Mouse (Mus musculus) erythroblast, embryonic 14.5 days (primary cell): ENCODE data around the gene Tenm2. TPM values are rescaled to one million over a fixed set of nuclear protein-coding genes. Genes with fewer than 3 reads are reported as not detected.

Experiments
- H3K27me3 ChIP-seq: 2 replicates; pipeline ENCODE4 v1.6.1; 2012; ENCODE audit warnings: inconsistent platforms; ENCODE audit not compliant: control insufficient read depth
- H3K36me3 ChIP-seq: 2 replicates; pipeline ENCODE4 v1.6.1; 2012; ENCODE audit warnings: mild to moderate bottlenecking, inconsistent platforms; ENCODE audit not compliant: control insufficient read depth
- H3K4me1 ChIP-seq: 2 replicates; pipeline ENCODE4 v1.6.1; 2012; ENCODE audit warnings: inconsistent platforms; ENCODE audit not compliant: control insufficient read depth
- H3K4me3 ChIP-seq: replicated peaks from 2 replicates; pipeline ENCODE3; 2012; ENCODE audit warnings: moderate library complexity, mild to moderate bottlenecking, inconsistent platforms
- H3K9me3 ChIP-seq: 2 replicates; pipeline ENCODE4 v1.6.1; 2012; ENCODE audit warnings: low read length, inconsistent platforms, mixed read lengths; ENCODE audit not compliant: control insufficient read depth
- GATA1 ChIP-seq: IDR thresholded peaks from 2 replicates; pipeline ENCODE4 v1.6.1; 2012; ENCODE audit warnings: low read length, inconsistent platforms, mixed read lengths
- TAL1 ChIP-seq: IDR thresholded peaks from 3 replicates; pipeline ENCODE4 v1.6.1; 2012; ENCODE audit warnings: low read length, inconsistent platforms, mixed read lengths
- polyA plus RNA-seq: library from polyadenylated mRNA; stranded (reverse); fragments of >175 nt; gene quantifications from 2 replicates; pipeline ENCODE4 v1.2.3, GENCODE M21; 2012

Gene Tenm2
- polyA plus RNA-seq, 1 experiment: under 0.01 TPM

- no peak for TF ChIP-seq TAL1
- no peak overlapping the region for H3K4me3 ChIP-seq
- H3K36me3 ChIP-seq: no peaks in the 10 kb centered on the region
- H3K9me3 ChIP-seq: no peaks in the 10 kb centered on the region
- H3K27me3 ChIP-seq: peaks cover 42% of the 10 kb centered on the region
- H3K4me1 ChIP-seq: no peaks in the 10 kb centered on the region
Measured at GRCm38 (mm10) chr11:35977096-35977495, 1258.7 kb downstream of the Tenm2 start.

- TF ChIP-seq GATA1 (no peak), TAL1 (no peak)
- H3K4me3 ChIP-seq: no peak overlapping the region
- H3K4me1 ChIP-seq: no peaks in the 10 kb centered on the region
- H3K36me3 ChIP-seq: no peaks in the 10 kb centered on the region
- no peaks in the 10 kb centered on the region for H3K9me3 ChIP-seq
- H3K27me3 ChIP-seq: peaks cover 36% of the 10 kb centered on the region
Measured at GRCm38 (mm10) chr11:35976482-35976881, 1259.3 kb downstream of the Tenm2 start.

GRCm38 (mm10) chr11:35974632-35975450 lies 1260.9 kb downstream of the Tenm2 start:
- Histone ChIP-seq H3K4me3 (no peak overlapping the region), H3K36me3 (no peaks in the 10 kb centered on the region), H3K4me1 (no peaks in the 10 kb centered on the region), H3K27me3 (peaks cover 22% of the 10 kb centered on the region), H3K9me3 (no peaks in the 10 kb centered on the region)
- no peak for TF ChIP-seq TAL1
- TF ChIP-seq GATA1: no peak

GRCm38 (mm10) chr11:35973135-35973534 lies 1262.6 kb downstream of the Tenm2 start:
- Histone ChIP-seq H3K9me3 (no peaks in the 10 kb centered on the region), H3K4me3 (no peak overlapping the region), H3K27me3 (peaks cover 5% of the 10 kb centered on the region), H3K36me3 (no peaks in the 10 kb centered on the region), H3K4me1 (no peaks in the 10 kb centered on the region)
- no peak for TF ChIP-seq GATA1
- no peak for TF ChIP-seq TAL1

GRCm38 (mm10) chr11:35972270-35972931 lies 1263.4 kb downstream of the Tenm2 start:
- Histone ChIP-seq H3K4me3 (no peak overlapping the region), H3K4me1 (no peaks in the 10 kb centered on the region), H3K27me3 (no peaks in the 10 kb centered on the region), H3K9me3 (no peaks in the 10 kb centered on the region), H3K36me3 (no peaks in the 10 kb centered on the region)
- no peak for TF ChIP-seq TAL1
- no peak for TF ChIP-seq GATA1

- H3K4me3 ChIP-seq: no peak overlapping the region
- TF ChIP-seq TAL1: no peak
- TF ChIP-seq GATA1: no peak
- no peaks in the 10 kb centered on the region for H3K9me3 ChIP-seq
- H3K4me1 ChIP-seq: no peaks in the 10 kb centered on the region
- H3K36me3 ChIP-seq: no peaks in the 10 kb centered on the region
- H3K27me3 ChIP-seq: no peaks in the 10 kb centered on the region
Measured at GRCm38 (mm10) chr11:35970806-35971705, 1264.7 kb downstream of the Tenm2 start.

- H3K4me3 ChIP-seq: no peak overlapping the region
- TF ChIP-seq GATA1: no peak
- TF ChIP-seq TAL1: no peak
- H3K36me3 ChIP-seq: no peaks in the 10 kb centered on the region
- no peaks in the 10 kb centered on the region for H3K27me3 ChIP-seq
- H3K4me1 ChIP-seq: no peaks in the 10 kb centered on the region
- H3K9me3 ChIP-seq: no peaks in the 10 kb centered on the region
Measured at GRCm38 (mm10) chr11:35968291-35968690, 1267.5 kb downstream of the Tenm2 start.

GRCm38 (mm10) chr11:35963981-35964549 lies 1271.7 kb downstream of the Tenm2 start:
- Histone ChIP-seq H3K27me3 (no peaks in the 10 kb centered on the region), H3K4me3 (no peak overlapping the region), H3K4me1 (no peaks in the 10 kb centered on the region), H3K9me3 (no peaks in the 10 kb centered on the region), H3K36me3 (no peaks in the 10 kb centered on the region)
- TF ChIP-seq GATA1: no peak
